Mouse (Mus musculus) spleen, adult 18-20 months (tissue): Measurements from ENCODE around the gene Olfr51.
"Not testable (repeated sequence)": the region's sequence is repeated elsewhere in the genome, so short reads cannot be mapped to it uniquely, and the experiment has no call there.

ENCODE experiments used
- DNase-seq, 2 experiments: peaks; one replicate each; pipeline ENCODE4 v3.0.0; 2022; ENCODE audit warnings: mixed read lengths in 2 of 2

The Olfr51 gene

GRCm38 (mm10) chr11:51003296-51003695 lies at the start of gene Olfr51:
TSS of gene Olfr51 (plus strand) at chr11:51003596.
- no peak for DNase-seq

GRCm38 (mm10) chr11:50953665-50954064 lies 49.7 kb upstream of the Olfr51 start, which contains the start of gene Prop1:
TSS of gene Prop1 (minus strand) at chr11:50953765.
- DNase-seq: no peak

DNA sequence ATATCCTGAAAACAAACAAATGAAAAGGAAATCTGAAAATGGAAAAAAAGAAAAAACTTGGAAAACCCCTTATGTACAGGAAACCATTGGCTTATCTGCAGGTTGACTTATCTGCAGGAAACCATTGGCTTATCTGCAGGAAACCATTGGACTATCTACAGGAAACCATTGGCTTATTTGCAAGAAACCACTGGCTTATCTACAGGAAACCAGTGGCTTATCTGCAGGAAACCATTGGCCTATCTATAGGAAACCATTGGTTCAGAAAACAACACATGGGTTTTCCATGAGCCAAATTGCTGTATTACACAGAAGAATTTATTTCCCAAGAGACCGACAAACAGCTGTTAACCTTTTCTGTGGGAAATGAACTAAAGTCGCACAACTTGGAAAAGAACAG lies 38.5 kb upstream of the Olfr51 start:
- no peak for DNase-seq

GRCm38 (mm10) chr11:50966230-50966629 lies 37.2 kb upstream of the Olfr51 start, which contains the start of gene Olfr1378:
TSS of gene Olfr1378 (plus strand) at chr11:50966530.
- DNase-seq: no peak

DNA sequence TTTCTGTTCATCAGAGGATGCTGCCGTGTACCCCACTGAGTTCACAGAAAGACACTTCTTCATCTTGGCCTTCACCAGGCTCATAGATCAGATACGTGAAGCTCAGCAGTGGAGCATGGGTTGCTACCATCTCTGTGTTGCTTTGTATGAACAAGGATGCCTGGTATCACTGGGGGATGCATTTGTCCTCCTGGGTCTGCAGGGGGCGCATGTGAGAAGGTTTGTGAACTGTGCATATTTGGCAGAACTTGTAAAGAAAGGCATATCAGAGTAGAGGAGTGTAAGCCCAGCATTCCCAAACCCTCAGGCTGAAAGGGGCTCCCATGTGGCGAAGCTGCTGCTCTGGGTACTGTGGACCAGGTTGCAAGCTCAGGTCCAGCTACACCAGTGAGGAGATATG lies 26.2 kb upstream of the Olfr51 start:
- no peak for DNase-seq

DNA sequence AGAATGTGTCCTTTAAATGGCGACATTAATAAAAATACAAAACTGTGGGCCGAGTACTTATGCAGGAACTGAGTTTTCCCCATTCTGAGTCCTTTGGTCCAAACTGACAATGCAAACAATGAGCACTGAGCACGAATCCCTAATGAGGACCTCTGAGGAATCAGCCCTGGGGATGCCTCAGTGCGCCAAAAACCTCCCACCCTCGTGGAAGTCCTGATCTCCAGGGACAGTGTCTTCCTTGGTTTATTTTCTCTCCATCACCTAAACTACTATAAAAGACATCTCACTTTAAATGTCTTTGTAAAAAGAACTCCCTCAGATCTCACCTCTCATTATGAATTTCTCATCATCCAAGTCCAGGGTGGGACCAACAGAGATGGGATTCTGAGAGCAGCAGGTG lies 21.7 kb upstream of the Olfr51 start, which contains the start of gene Olfr1377:
Gene Olfr1377, plus strand, starts transcription at position 301 of the 400 bp plus-strand sequence.
- DNase-seq: no peak

DNA sequence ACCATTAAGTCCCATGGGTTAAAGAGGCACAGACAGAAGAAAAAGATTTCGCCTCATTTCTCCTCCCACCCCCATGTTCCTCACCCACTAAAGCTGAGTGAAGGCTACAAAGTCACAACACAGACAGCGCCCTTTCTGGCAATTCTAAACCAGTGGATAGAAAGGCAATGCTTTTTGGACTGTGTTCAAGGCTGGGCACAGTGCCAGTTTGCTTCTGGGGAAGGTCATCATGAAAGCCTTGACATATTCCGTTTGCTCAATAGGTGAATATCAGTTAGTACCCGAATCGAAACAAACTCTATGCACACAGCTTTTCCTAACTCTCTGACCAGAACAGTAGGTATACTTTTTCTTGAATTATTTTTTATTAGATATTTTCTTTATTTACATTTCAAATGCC lies 8.4 kb downstream of the Olfr51 start:
- no peak for DNase-seq

DNA sequence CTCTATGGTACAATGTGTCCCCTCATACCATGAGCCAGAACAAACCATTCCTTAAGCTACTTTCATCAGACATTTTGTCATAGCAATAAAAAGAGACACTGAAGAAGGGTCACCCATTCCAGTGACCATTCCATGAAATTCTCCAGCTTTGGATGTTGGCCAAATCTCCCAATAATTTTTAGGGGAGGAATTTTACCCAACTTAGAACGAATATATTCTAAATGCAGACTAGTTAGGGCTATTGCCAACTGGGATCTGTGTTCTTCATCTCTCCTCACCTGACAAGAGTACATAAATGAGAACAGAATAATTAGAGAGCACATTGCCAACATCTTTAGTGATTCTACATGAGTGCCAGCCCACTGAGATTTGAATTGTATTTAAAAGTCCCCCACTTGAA lies 10.5 kb downstream of the Olfr51 start, which contains the start of gene Olfr54:
Gene Olfr54, plus strand, starts transcription at position 301 of the 400 bp plus-strand sequence.
- no peak for DNase-seq

DNA sequence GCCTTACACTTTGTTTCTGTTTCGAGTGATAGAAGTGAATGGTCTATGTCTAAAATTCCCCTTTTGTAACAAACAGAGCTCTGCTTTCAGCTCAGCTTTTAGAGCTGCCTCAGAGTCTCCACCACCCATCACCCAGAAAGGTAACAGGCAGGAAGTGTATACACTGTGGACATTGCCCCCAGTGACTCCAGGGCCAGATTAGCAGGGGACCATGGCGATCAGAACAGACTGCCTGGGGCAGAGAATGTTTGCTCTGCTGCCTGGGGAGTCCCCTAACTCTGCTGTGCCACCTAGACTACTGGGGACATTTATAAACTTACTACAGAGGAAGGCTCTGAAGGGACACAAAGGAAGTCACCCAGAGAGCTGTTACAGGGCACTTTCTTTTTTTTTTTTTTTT lies 12.9 kb downstream of the Olfr51 start:
- DNase-seq: no peak

DNA sequence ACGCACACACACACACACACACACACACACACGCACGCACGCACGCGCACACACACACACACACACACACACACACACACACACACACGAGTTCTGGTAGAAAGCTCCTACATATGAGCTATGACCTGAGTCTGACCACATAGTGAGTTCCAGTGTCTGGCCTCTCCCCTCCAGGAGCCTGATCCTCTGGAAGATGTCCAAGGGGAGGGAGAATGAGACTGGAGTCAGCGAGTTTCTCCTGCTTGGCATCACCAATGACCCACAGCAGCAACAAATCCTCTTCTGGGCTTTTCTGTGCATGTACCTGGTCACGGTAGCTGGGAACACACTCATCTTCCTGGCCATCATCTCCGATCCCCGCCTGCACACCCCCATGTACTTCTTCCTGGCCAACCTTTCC lies 23.4 kb downstream of the Olfr51 start:
- DNase-seq: not testable (repeated sequence)

GRCm38 (mm10) chr11:51029381-51029780 lies 26.0 kb downstream of the Olfr51 start:
- not testable (repeated sequence) for DNase-seq

DNA sequence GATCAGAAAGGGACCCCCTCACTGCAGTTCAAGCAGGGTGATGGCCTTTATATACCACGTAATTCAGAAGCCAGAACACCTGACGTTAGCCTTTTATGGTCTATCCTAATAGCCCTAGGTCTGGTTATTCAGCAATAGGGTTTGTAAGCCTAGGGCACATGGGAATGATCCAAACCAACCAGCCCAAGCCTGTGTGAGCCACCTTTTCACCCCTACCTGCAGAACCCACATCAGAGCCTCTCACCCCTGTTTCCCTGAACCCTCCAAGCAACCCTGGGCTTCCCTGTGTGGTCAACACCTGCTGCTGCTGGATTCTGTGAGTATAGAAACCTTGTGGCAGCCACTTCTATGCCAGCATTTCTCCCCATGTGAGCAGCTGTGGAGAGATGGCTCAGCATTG lies 26.8 kb downstream of the Olfr51 start:
- no peak for DNase-seq

DNA sequence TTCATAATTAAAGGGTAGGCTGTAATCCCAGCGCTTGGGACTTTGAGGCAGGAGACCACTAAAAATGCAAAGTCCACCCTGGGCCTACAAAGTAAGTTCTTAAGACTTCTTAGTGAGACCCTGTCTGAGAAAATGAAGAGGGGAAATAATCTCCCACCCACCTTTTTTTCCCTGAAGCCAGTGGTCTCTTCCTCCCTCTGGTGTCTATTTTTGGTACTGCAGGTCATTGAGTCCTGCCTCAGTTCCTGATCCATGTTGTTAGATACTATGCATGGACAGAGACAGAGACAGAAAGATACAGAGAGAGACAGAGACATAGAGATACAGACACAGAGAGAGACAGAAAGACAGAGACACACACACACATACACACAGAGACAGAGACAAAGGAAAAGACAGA lies 29.5 kb downstream of the Olfr51 start:
- DNase-seq: peak in 1 of 2 experiments; percentile 4

DNA sequence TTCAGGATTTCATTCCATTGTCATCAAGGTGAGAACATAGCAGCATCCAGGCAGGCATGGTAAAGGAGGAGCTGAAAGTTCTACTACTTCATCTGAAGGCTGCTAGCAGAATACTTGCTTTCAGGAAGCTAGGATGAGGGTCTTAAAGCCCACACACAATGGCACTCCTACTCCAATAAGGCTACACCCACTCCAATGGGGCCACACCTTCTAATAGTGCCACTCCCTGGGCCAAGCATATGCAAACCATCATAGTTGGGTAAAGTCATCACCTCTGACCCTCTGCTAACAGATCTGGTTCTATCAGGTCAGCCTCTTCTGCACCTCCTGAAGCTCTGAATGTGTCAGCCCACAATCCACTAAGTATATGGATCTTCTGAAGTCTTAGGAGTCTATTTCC lies 30.7 kb downstream of the Olfr51 start:
- not testable (repeated sequence) for DNase-seq

- no peak for DNase-seq
Measured at GRCm38 (mm10) chr11:51035951-51036350, 32.6 kb downstream of the Olfr51 start.

DNA sequence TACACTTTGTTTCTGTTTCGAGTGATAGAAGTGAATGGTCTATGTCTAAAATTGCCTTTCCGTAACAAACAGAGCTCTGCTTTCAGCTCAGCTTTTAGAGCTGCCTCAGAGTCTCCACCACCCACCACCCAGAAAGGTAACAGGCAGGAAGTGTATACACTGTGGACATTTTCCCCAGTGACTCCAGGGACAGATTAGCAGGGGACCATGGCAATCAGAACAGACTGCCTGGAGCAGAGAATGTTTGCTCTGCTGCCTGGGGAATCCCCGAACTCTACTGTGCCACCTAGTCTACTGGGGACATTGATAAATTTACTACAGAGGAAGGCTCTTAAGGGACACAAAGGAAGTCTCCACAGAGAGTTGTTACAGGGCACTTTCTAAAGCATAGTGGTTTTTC lies 41.4 kb downstream of the Olfr51 start:
- DNase-seq: not testable (repeated sequence)

GRCm38 (mm10) chr11:51047809-51048208 lies 44.4 kb downstream of the Olfr51 start, which contains the start of gene Olfr1375:
TSS of gene Olfr1375 (plus strand) at chr11:51048109.
- DNase-seq: not testable (repeated sequence)

DNA sequence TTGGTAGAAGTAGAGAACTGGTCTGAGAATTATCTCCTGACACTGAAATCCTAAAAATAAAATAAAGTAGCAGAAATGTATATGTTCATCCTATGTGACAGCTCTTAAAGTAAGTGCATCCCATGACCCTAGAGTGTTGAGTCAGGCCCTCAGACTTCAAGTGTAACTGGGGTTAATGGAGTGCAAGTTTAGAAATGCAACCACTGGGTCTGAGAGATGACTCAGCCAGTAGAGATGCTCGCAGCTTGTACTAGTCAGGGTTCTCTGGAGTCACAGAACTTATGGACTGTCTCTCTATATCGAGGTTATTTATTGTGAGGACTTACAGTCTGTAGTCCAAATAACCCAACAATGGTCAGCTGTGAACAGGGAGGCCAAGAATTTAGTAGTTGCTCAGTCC lies 48.3 kb downstream of the Olfr51 start:
- DNase-seq: no peak

GRCm38 (mm10) chr11:51053230-51053629 lies 49.8 kb downstream of the Olfr51 start:
- DNase-seq: no peak

- DNase-seq: peak in 1 of 2 experiments; percentile 4
Measured at GRCm38 (mm10) chr11:51059151-51059571, 55.8 kb downstream of the Olfr51 start, which contains the start of gene Zfp354a. TSS of gene Zfp354a (plus strand) at chr11:51059257.
